Mouse (Mus musculus) MN1 (cell line): ENCODE measurements around the gene Eef1akmt1.

Source experiments
- DNase-seq: peaks from one replicate; pipeline ENCODE4 v3.0.0-alpha.2; 2016; ENCODE audit warnings: low spot score

Eef1akmt1 gene

GRCm38 (mm10) chr14:57523762-57524161 lies 47.6 kb downstream of the Eef1akmt1 start:
- no peak for DNase-seq

- no peak for DNase-seq
Measured at GRCm38 (mm10) chr14:57517001-57517400, 54.4 kb downstream of the Eef1akmt1 start.

GRCm38 (mm10) chr14:57515156-57515762 lies 56.2 kb downstream of the Eef1akmt1 start:
- no peak for DNase-seq

- DNase-seq: no peak
Measured at GRCm38 (mm10) chr14:57509554-57509953, 61.9 kb downstream of the Eef1akmt1 start.

- DNase-seq: no peak
Measured at GRCm38 (mm10) chr14:57503729-57504128, 67.7 kb downstream of the Eef1akmt1 start.
